Mouse (Mus musculus) urinary bladder, adult 18-20 months (tissue): ENCODE measurements around the gene Snai1.
A peak's percentile ranks its signal among the peaks of the same experiment; 100 is the strongest.

ENCODE experiments used
- DNase-seq, 2 experiments: peaks; one replicate each; pipeline ENCODE4 v3.0.0; 2022; ENCODE audit warnings: low spot score in 2 of 2, mixed read lengths in 2 of 2

Snai1 gene

GRCm38 (mm10) chr2:167551342-167551920 lies 13.4 kb downstream of the Snai1 start:
- no peak for DNase-seq

- DNase-seq = no peak
Observed at GRCm38 (mm10) chr2:167552292-167552691, 14.3 kb downstream of the Snai1 start.

GRCm38 (mm10) chr2:167552927-167553402 lies 15.0 kb downstream of the Snai1 start:
- no peak for DNase-seq

GRCm38 (mm10) chr2:167555766-167556165 lies 17.8 kb downstream of the Snai1 start:
- DNase-seq = no peak

- no peak for DNase-seq
Observed at GRCm38 (mm10) chr2:167559413-167559812, 21.4 kb downstream of the Snai1 start.

- DNase-seq = no peak
Observed at GRCm38 (mm10) chr2:167562101-167562500, 24.1 kb downstream of the Snai1 start.

- DNase-seq = no peak
Observed at GRCm38 (mm10) chr2:167563035-167563434, 25.0 kb downstream of the Snai1 start.

- DNase-seq = no peak
Observed at GRCm38 (mm10) chr2:167563703-167564102, 25.7 kb downstream of the Snai1 start.

GRCm38 (mm10) chr2:167564551-167565311 lies 26.7 kb downstream of the Snai1 start:
- DNase-seq = no peak

- DNase-seq = no peak
Observed at GRCm38 (mm10) chr2:167565312-167565656, 27.3 kb downstream of the Snai1 start.

- no peak for DNase-seq
Observed at GRCm38 (mm10) chr2:167565682-167566081, 27.7 kb downstream of the Snai1 start.

GRCm38 (mm10) chr2:167568112-167568511 lies 30.1 kb downstream of the Snai1 start:
- no peak for DNase-seq

- peak in 1 of 2 experiments; percentile 68 for DNase-seq
Observed at GRCm38 (mm10) chr2:167569934-167570651, 32.1 kb downstream of the Snai1 start.

- DNase-seq = no peak
Observed at GRCm38 (mm10) chr2:167570815-167571214, 32.8 kb downstream of the Snai1 start.

GRCm38 (mm10) chr2:167571442-167572220 lies 33.6 kb downstream of the Snai1 start:
- no peak for DNase-seq

GRCm38 (mm10) chr2:167574814-167575213 lies 36.8 kb downstream of the Snai1 start:
- DNase-seq = peak in 1 of 2 experiments; percentile 79

- no peak for DNase-seq
Observed at GRCm38 (mm10) chr2:167575581-167575980, 37.6 kb downstream of the Snai1 start.

GRCm38 (mm10) chr2:167576121-167576620 lies 38.2 kb downstream of the Snai1 start:
- no peak for DNase-seq

GRCm38 (mm10) chr2:167577186-167577785 lies 39.3 kb downstream of the Snai1 start:
- no peak for DNase-seq

GRCm38 (mm10) chr2:167578521-167578920 lies 40.5 kb downstream of the Snai1 start:
- no peak for DNase-seq
